Mouse (Mus musculus): ENCODE results near the gene Gpr85. TPM values are rescaled to one million over a fixed set of nuclear protein-coding genes. Genes with fewer than 3 reads are reported as not detected.

Gpr85 gene
- 115 and 116 TPM in 2 replicates for polyA plus RNA-seq (2015; fragmentation: Nextera tagmentation; extraction: Ambion mirVana)

DNA sequence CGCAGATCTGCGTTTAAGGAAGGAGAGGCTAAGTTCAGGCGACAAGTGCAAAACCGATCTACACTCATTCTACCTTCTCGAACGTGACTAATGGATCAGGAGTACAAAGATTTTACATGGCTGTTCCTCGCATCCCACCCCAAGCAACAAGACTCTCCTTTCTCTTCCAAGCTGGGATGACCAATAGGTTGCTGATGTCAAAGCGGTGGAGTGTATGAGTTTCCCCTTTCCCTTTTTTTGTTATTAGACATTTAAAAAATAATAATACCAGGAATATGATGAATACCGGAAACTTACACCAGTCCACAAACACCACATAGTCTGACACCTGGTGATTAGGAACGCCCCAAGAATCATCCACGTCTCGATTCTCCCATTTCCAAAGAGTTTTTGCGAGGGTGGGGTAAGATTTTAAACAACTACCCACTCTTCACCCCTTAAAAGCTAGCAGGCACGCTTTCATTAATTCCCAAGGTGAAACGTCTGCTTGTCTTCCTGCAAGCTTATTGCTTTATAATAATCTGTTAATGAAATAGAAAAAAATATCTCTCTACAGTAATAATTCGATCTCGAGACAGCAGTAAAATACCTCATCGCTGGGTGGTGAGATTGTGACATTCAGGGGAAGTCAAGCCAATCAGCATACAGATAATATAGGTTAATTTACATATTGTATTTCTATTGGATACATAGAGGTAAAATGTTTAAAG lies at the start of gene Gpr85:
Gpr85 (minus strand) TSS at position 598 of the 710 bp plus-strand sequence.
- 27% methylated on average over 18 of the region's 18 CpGs for WGBS
- ATAC-seq (replicated peaks): peak; percentile 46
- H3K4me2 ChIP-seq: peak within 1 kb of the TSS; percentile 69

DNA sequence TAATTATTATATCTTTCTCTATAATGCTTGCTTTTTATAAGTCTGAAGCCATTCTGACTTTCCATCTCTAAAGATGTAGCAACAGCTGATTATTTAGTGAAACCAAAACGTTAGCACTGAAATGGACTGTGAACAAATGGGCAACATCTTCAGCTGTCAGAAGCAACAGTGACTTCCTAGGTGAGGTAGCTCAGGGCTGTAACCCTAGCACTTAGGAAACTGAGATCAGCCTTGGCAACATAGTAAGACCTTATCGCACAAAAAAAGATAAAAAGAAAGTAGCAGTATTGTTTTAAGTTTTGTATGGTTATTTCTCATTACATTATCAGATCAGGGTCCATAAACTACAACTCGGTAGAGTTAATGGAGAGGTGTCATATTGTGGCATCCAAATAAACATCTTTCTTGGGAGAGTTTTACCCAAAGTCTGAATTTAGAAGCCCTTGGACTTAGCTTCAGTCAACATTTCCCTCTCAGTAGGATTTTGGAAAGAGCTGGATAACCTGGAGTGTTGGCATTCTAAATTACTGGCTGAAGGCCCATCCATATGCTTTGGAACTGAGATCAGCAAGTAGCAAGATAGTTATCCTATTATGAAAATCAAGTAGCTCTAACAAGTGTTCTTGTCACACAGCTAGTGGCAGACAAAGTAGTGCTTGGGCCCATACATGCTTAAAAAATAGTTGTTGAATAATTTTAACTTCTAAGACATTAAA lies 45.3 kb upstream of the Gpr85 start:
- Histone ChIP-seq H3K27ac (no peak overlapping the region), H3K27me3 (replicated peaks) (no peaks in the 10 kb centered on the region), H3K9ac (no peak overlapping the region), H3K9me3 (no peaks in the 10 kb centered on the region), H3K4me2 (no peak overlapping the region), H3K36me3 (replicated peaks) (no peaks in the 10 kb centered on the region), H3K4me1 (no peaks in the 10 kb centered on the region), H3K4me3 (no peak overlapping the region)
- WGBS: 93% methylated on average over 3 of the region's 3 CpGs
- ATAC-seq (replicated peaks): no peak

More for the DNA sequence above, at the start of gene Gpr85:
- H3K36me3 ChIP-seq (replicated peaks): no peaks in the 10 kb centered on the region
- peak within 1 kb of the TSS; percentile 99 for H3K27ac ChIP-seq
- H3K4me3 ChIP-seq: peak within 1 kb of the TSS; percentile 55
- H3K9me3 ChIP-seq: no peaks in the 10 kb centered on the region
- H3K27me3 ChIP-seq (replicated peaks): no peaks in the 10 kb centered on the region
- H3K9ac ChIP-seq: peak within 1 kb of the TSS; percentile 92
- peaks cover 10% of the 10 kb centered on the region for H3K4me1 ChIP-seq

DNA sequence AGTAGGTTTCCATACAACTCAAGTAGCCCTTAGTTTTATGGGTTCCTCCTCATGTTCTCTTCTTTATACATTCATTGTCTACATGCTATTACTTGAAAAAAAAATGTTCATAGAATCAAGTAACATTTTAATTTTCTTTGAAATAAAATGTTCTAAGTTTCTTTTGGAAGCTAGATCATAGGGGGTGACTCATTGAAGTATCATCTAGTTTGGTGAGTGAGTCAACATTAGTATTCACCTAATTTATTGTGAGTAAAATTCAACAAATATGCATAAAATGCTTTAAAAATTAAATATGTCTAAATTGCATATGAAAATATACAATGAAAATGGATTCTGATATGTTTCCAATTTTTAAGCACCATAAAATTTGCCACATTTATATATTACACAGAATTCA lies 43.2 kb upstream of the Gpr85 start:
- Histone ChIP-seq H3K27me3 (replicated peaks) (no peaks in the 10 kb centered on the region), H3K9ac (no peak overlapping the region), H3K27ac (no peak overlapping the region), H3K4me3 (no peak overlapping the region), H3K36me3 (replicated peaks) (no peaks in the 10 kb centered on the region), H3K4me2 (no peak overlapping the region), H3K4me1 (no peaks in the 10 kb centered on the region), H3K9me3 (no peaks in the 10 kb centered on the region)
- ATAC-seq (replicated peaks): no peak

DNA sequence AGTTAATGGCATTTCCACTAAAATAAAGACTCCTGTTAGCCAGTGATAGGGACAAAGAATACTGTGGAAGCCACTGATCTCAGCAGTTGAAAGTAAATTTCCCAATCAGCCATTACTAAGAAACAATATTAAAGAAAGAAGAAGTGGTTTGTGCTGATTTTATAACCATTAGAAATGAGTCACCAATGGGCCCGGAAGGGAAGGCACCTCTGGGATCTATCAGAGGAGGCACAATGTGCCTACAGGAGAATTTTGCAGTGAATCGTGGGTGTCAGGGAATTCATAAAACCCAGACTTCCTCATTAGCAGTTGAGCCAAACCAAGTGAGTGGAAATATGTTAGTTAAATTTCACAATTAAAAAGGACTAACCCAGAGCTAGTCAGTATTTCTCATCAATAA lies 34.2 kb upstream of the Gpr85 start:
- no peak overlapping the region for H3K27ac ChIP-seq
- H3K4me2 ChIP-seq: no peak overlapping the region
- peaks cover 6% of the 10 kb centered on the region for H3K4me1 ChIP-seq
- H3K4me3 ChIP-seq: no peak overlapping the region
- 93% methylated on average over 2 of the region's 2 CpGs for WGBS
- no peaks in the 10 kb centered on the region for H3K9me3 ChIP-seq
- H3K9ac ChIP-seq: no peak overlapping the region
- ATAC-seq (replicated peaks): no peak
- no peaks in the 10 kb centered on the region for H3K36me3 ChIP-seq (replicated peaks)
- H3K27me3 ChIP-seq (replicated peaks): no peaks in the 10 kb centered on the region

DNA sequence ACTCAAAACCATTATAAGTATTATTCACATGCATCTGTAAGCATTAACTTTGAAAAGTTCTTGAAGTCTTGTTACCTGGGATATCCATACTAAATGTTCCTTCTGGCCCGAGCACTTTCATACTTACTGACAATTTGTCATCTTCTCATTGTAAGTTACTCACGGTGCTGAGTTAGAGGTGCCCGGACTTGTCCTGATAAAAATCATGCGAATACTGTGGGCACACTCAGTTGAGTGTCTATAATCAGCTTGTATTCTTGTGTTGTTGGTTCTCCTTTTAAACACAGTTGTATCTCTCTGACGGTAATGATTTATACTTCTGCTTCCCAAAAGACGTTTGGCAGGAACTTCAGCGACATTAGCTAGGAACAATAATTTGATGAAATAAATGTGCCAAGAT lies 32.3 kb upstream of the Gpr85 start:
- no peaks in the 10 kb centered on the region for H3K27me3 ChIP-seq (replicated peaks)
- H3K9ac ChIP-seq: no peak overlapping the region
- peaks cover 6% of the 10 kb centered on the region for H3K4me1 ChIP-seq
- no peaks in the 10 kb centered on the region for H3K9me3 ChIP-seq
- H3K4me3 ChIP-seq: no peak overlapping the region
- ATAC-seq (replicated peaks): 0 out of 2 replicates have a peak, but pooled peaks have one; percentile 2
- H3K36me3 ChIP-seq (replicated peaks): no peaks in the 10 kb centered on the region
- peak overlapping the region; percentile 50 for H3K4me2 ChIP-seq
- WGBS: 80% methylated on average over 7 of the region's 7 CpGs
- H3K27ac ChIP-seq: no peak overlapping the region

DNA sequence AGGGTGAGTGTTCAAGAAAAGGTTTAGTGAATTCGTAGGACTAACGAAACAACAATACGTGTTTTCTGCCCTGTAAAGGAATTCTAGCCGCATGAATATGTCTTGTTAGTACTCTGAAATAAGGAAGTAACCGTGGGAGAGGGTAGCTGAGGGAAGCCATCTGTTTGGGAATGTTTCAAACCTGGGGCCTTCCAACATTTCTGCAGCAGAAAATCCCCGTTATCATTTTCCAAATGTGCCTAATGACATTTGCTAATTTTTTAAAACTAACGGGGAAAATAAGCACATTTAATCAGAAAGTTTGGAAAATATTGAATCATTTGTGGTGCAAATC lies 31.9 kb upstream of the Gpr85 start:
- Histone ChIP-seq H3K9me3 (no peaks in the 10 kb centered on the region), H3K27me3 (replicated peaks) (no peaks in the 10 kb centered on the region), H3K27ac (peak overlapping the region; percentile 67), H3K4me2 (peak overlapping the region; percentile 50), H3K9ac (peak overlapping the region; percentile 59), H3K36me3 (replicated peaks) (no peaks in the 10 kb centered on the region), H3K4me1 (peaks cover 6% of the 10 kb centered on the region), H3K4me3 (peak overlapping the region; percentile 57)
- peak; percentile 81 for ATAC-seq (replicated peaks)
- 2% methylated on average over 7 of the region's 7 CpGs for WGBS

DNA sequence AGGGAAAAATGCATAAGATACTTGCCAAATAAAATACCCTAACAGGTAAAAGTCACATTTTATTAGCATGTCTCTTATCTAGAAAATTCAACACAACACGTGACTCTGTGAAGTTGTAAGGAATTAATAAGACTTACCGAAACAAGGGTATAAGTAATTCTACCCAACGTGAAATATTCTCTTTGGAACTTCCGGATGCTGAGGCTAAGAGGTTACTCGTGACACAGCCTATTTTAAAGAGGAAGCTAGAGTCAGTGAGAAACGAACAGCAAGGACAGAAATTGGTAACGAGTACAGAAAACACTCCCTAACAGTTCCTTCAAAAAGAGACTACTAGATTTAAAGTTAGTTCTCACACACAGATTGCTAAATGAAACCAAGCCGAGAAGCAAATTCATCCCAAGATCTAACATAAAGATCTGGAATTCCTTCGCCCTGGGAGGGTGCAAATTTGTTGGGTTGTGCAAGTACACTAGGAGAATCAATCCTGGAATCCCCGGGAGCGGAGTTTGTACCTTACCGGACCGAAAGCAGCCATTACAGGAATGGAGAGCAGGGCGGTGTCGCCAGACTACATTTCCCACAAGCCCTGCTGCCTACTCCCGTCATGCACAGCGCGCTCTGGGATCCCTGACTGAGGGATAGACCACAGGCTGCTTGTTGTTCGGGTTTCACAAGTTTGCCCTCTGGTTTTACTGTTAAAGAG lies 31.3 kb upstream of the Gpr85 start, which contains the start of gene 2610001J05Rik:
2610001J05Rik (minus strand) TSS at position 600 of the 706 bp plus-strand sequence.
- H3K36me3 ChIP-seq (replicated peaks): no peaks in the 10 kb centered on the region
- H3K27me3 ChIP-seq (replicated peaks): no peaks in the 10 kb centered on the region
- H3K9me3 ChIP-seq: no peaks in the 10 kb centered on the region
- peak; percentile 100 for ATAC-seq (replicated peaks)
- peak within 1 kb of the TSS; percentile 57 for H3K4me3 ChIP-seq
- H3K4me1 ChIP-seq: peaks cover 6% of the 10 kb centered on the region
- peak within 1 kb of the TSS; percentile 50 for H3K4me2 ChIP-seq
- H3K27ac ChIP-seq: peak within 1 kb of the TSS; percentile 67
- under 1% methylated on average over 19 of the region's 19 CpGs for WGBS
- H3K9ac ChIP-seq: peak within 1 kb of the TSS; percentile 59

DNA sequence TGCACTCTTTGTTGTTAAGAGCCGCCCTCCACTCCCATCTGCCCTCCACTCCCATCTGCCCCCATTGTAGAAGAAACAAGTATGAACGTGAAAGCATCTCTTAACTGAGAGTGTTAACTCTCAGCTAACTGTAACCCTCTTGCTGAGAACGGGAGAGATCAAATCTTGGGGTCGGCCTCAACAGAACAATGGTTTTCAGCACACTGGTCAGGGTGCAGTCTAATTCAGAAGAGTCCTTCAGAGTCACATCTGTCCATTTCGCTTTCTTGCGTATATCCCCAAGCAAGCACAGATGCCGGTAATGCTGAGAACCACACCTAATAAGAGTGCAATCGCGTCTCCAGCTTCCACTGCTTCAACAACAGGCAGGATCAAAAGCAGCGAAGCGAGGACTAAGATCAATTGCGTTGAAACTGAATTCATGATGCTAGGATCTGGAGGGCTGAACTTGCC lies 30.6 kb upstream of the Gpr85 start:
- 18% methylated on average over 12 of the region's 12 CpGs for WGBS
- peak; percentile 19; the same call in 1 of the 2 replicates for ATAC-seq (replicated peaks)

DNA sequence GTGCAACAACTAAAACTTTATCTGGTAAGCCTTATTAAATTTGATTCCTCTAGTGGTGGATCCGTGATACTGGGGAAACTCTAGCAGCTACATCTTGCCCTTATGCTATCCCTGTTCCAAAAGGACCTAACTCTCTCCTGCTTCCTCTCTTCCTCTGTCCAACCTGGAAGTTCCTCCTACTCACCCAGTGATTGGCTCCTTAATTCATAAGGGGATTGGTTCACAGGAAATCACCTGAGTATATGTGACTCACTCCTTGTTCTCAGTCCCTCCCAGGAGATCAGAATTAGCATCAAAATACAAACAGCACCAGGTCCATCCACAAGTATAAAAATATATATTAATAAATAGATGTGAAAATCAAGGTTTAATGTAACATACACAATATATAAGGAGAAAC lies 20.9 kb upstream of the Gpr85 start:
- no peak for ATAC-seq (replicated peaks)
- H3K9me3 ChIP-seq: no peaks in the 10 kb centered on the region
- WGBS: 95% methylated on average over 1 of the region's 1 CpGs

More for the DNA sequence above, 30.6 kb upstream of the Gpr85 start:
- H3K27ac ChIP-seq: 0 out of 2 replicates have a peak overlapping the region, but pooled peaks have one; percentile 34
- H3K9me3 ChIP-seq: no peaks in the 10 kb centered on the region
- peak overlapping the region; percentile 57 for H3K4me3 ChIP-seq
- H3K27me3 ChIP-seq (replicated peaks): no peaks in the 10 kb centered on the region
- H3K4me2 ChIP-seq: peak overlapping the region; percentile 50
- peak overlapping the region; percentile 4; the same call in 1 of the 2 replicates for H3K9ac ChIP-seq
- H3K36me3 ChIP-seq (replicated peaks): no peaks in the 10 kb centered on the region
- peaks cover 6% of the 10 kb centered on the region for H3K4me1 ChIP-seq

DNA sequence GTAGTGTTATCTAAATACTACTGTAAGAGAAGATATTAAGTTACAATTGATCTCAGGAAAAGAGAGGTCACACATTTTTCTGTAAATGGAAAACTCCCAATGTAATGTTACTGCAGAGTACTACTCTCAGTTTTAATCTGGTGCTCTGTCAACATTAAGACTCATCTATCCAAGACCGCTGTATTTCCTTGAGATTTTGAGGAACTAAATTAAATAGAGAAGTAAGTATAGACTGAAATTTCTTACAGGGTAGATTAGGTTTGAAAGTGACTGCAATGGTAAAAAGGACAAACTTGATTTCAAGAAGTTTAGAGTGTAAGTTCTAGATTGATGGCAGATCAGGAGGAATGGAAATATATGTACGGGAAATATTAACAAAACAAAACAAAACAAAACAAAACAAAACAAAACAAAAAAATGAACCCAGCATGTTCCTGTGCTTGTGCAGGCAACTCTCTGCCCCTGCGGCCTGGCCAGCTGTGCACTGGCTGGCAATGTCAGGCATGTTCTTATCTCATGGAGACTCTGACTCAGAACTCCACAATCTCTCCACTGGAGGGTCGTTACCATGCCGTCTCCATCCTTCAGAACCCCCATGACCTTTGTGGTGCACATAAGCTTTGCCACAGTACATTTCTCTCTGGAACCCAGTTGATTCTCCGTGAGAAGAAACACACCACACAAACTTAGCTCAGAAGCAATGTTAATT lies 20.3 kb upstream of the Gpr85 start:
- no peak overlapping the region for H3K4me3 ChIP-seq
- no peaks in the 10 kb centered on the region for H3K27me3 ChIP-seq (replicated peaks)
- WGBS: 91% methylated on average over 6 of the region's 6 CpGs
- no peaks in the 10 kb centered on the region for H3K36me3 ChIP-seq (replicated peaks)
- no peaks in the 10 kb centered on the region for H3K4me1 ChIP-seq
- no peaks in the 10 kb centered on the region for H3K9me3 ChIP-seq
- no peak overlapping the region for H3K4me2 ChIP-seq
- no peak overlapping the region for H3K9ac ChIP-seq
- ATAC-seq (replicated peaks): no peak
- H3K27ac ChIP-seq: no peak overlapping the region

More for the DNA sequence above, 20.9 kb upstream of the Gpr85 start:
- Histone ChIP-seq H3K27ac (no peak overlapping the region), H3K4me3 (no peak overlapping the region), H3K4me1 (no peaks in the 10 kb centered on the region), H3K4me2 (no peak overlapping the region), H3K36me3 (replicated peaks) (no peaks in the 10 kb centered on the region), H3K9ac (no peak overlapping the region), H3K27me3 (replicated peaks) (no peaks in the 10 kb centered on the region)

DNA sequence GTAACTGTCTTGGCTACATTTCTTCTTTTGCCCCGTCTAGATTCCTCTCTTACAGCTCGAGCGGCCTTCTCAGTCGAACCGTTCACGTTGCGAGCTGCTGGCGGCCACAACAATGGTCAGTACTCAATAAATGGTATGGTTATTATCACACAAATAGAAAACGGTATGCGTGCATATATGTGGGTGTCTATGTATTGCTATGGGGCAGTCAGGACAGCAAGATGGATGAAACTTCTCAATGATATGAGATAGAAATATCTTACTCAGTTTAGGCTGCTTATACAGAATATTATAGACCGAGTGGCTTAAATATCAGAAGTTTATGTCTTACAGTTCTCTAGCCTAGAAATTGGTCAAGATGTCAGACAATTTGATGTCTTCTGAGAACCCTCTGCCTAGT lies 14.5 kb upstream of the Gpr85 start:
- Histone ChIP-seq H3K27ac (no peak overlapping the region), H3K27me3 (replicated peaks) (no peaks in the 10 kb centered on the region), H3K4me2 (no peak overlapping the region), H3K4me1 (no peaks in the 10 kb centered on the region), H3K9ac (no peak overlapping the region), H3K4me3 (no peak overlapping the region), H3K36me3 (replicated peaks) (no peaks in the 10 kb centered on the region), H3K9me3 (no peaks in the 10 kb centered on the region)
- ATAC-seq (replicated peaks): no peak
- 17% methylated on average over 11 of the region's 11 CpGs for WGBS

DNA sequence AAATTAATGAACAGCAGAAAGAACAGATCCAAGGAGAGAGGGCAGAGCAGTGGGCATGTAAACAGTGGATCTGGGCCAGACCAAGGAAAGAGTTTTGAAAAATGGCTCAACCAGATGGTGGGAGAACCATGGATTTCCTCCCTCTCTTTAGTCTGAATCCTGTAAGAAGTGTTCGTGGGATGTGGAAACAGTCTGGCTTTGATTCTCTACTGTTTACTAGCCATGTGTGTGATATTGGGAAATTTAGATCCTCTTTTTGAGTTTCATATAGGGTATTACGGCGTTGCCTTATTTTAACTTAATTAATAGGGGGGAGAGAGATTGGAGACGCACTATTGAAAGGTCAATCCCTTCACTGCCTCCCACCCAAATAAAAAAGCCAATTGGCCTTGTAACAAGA lies 13.5 kb upstream of the Gpr85 start:
- Histone ChIP-seq H3K27me3 (replicated peaks) (no peaks in the 10 kb centered on the region), H3K4me1 (no peaks in the 10 kb centered on the region), H3K9ac (no peak overlapping the region), H3K27ac (no peak overlapping the region), H3K4me2 (no peak overlapping the region), H3K36me3 (replicated peaks) (no peaks in the 10 kb centered on the region), H3K9me3 (no peaks in the 10 kb centered on the region), H3K4me3 (no peak overlapping the region)
- no peak for ATAC-seq (replicated peaks)
- 69% methylated on average over 4 of the region's 4 CpGs for WGBS

Measured in midbrain, embryonic 15.5 days (tissue).